Comparison of ENCODE assay signal across 18 mouse cellular contexts in genomic region chr4:117123546-117124217, GRCm38 (mm10). TPM values are rescaled to one million over a fixed set of nuclear protein-coding genes. Genes with fewer than 3 reads are reported as not detected.
A peak's percentile ranks its signal among the peaks of the same experiment; 100 is the strongest.
DNase-seq lines count a peak whose midpoint lies in the region; ATAC-seq and TF ChIP-seq lines count a peak whose summit lies in the region.
"Had no signal": no experiment of that assay in that cellular context is flagged by ENCODE, and none has a peak within 500 bp of the region (broad histone marks: within the 10 kb centered on the region; RNA-seq: fewer than 3 reads in every experiment).

No protein-coding gene starts in this region.

- TF ChIP-seq EP300 in CH12.LX (IDR thresholded peaks at IDR 0.05; ENCODE audit: low read length): no peak

- in situ Hi-C loops in CH12.LX (cut with MboI; ENCODE audit: low pct_ligation_motif_present, low pct_unique_long_range_greater_than_20kb, low sequenced_read_pairs): no loop called here

- TF ChIP-seq POLR2A in CH12.LX (IDR thresholded peaks at IDR 0.05; ENCODE audit: low read depth, low read length): peak; percentile 48; the same call in 1 of the 2 replicates

- H3K36me3 ChIP-seq in megakaryocyte, embryonic 14.5 days (replicated peaks; ENCODE audit: low read length): peaks cover 31% of the 10 kb centered on the region
- H3K36me3 ChIP-seq in CH12.LX (replicated peaks in 1 of 2; ENCODE audit: control insufficient read depth in 1 of 2, insufficient read depth in 1 of 2, low read length in 1 of 2): peaks cover 9 to 19% of the 10 kb centered on the region in 2 experiments
- H3K36me3 ChIP-seq in forebrain, embryonic 11.5 days (ENCODE audit: control insufficient read depth, insufficient read depth, low read length): peaks cover 3% of the 10 kb centered on the region; the same call in 1 of the 2 replicates
- peaks cover 7% of the 10 kb centered on the region for H3K36me3 ChIP-seq in limb, embryonic 10.5 days

- H3K9me3 ChIP-seq in megakaryocyte, embryonic 14.5 days: no peaks in the 10 kb centered on the region
- H3K9me3 ChIP-seq in CH12.LX (replicated peaks; ENCODE audit: low read length): no peaks in the 10 kb centered on the region
- H3K9me3 ChIP-seq in forebrain, embryonic 11.5 days (ENCODE audit: control insufficient read depth, low read length): no peaks in the 10 kb centered on the region
- no peaks in the 10 kb centered on the region for H3K9me3 ChIP-seq in limb, embryonic 10.5 days (replicated peaks)
- H3K9me3 ChIP-seq: G1E; heart, embryonic 10.5 days; midbrain, embryonic 15.5 days had no signal

- WGBS in forebrain, embryonic 11.5 days: 91% methylated on average over 7 of the region's 9 CpGs
- 82% methylated on average over 8 of the region's 9 CpGs for WGBS in limb, embryonic 10.5 days

- ATAC-seq in cerebellum, adult (ENCODE audit: insufficient number of reproducible peaks, low FRiP score, low TSS enrichment): no peak
- ATAC-seq in megakaryocyte, adult 5-6 weeks (ENCODE audit: poor library complexity, severe bottlenecking): no peak
- no peak for ATAC-seq in forebrain, embryonic 11.5 days (replicated peaks; ENCODE audit: low FRiP score)
- ATAC-seq: midbrain, embryonic 15.5 days had no signal

- TF ChIP-seq RAD21 in CH12.LX (IDR thresholded peaks at IDR 0.05; ENCODE audit: low read depth, low read length): no peak

- peak overlapping the region; percentile 91 for H3K4me3 ChIP-seq in megakaryocyte, embryonic 14.5 days (replicated peaks)
- peak overlapping the region; percentile 39 to 49 (median 43) for H3K4me3 ChIP-seq in CH12.LX (replicated peaks in 1 of 3; ENCODE audit: low read depth in 2 of 3, low read length in 2 of 3, poor library complexity in 1 of 3)
- H3K4me3 ChIP-seq in forebrain, embryonic 11.5 days (ENCODE audit: low read depth, low read length): no peak overlapping the region
- no peak overlapping the region for H3K4me3 ChIP-seq in limb, embryonic 10.5 days
- H3K4me3 ChIP-seq: heart, embryonic 10.5 days; midbrain, embryonic 15.5 days had no signal

- peaks cover 95% of the 10 kb centered on the region for H3K4me1 ChIP-seq in megakaryocyte, embryonic 14.5 days
- peaks cover 18 to 75% of the 10 kb centered on the region in 2 experiments for H3K4me1 ChIP-seq in CH12.LX (ENCODE audit: control insufficient read depth in 1 of 2, insufficient read depth in 2 of 2)
- H3K4me1 ChIP-seq in forebrain, embryonic 11.5 days (replicated peaks; ENCODE audit: control insufficient read depth, insufficient read depth, low read length): peaks cover 18% of the 10 kb centered on the region
- H3K4me1 ChIP-seq in limb, embryonic 10.5 days: peaks cover 43% of the 10 kb centered on the region

- peak overlapping the region; percentile 94 for H3K27ac ChIP-seq in CH12.LX (ENCODE audit: insufficient read depth, low read depth)
- H3K27ac ChIP-seq in forebrain, embryonic 11.5 days (ENCODE audit: low read depth, low read length): no peak overlapping the region
- no peak overlapping the region for H3K27ac ChIP-seq in limb, embryonic 10.5 days
- H3K27ac ChIP-seq: midbrain, embryonic 15.5 days had no signal

- peak overlapping the region; percentile 54 for H3K9ac ChIP-seq in CH12.LX (ENCODE audit: insufficient read depth, low read depth)
- H3K9ac ChIP-seq in forebrain, embryonic 11.5 days (ENCODE audit: low read length): no peak overlapping the region
- H3K9ac ChIP-seq: midbrain, embryonic 15.5 days had no signal

- no peaks in the 10 kb centered on the region for H3K27me3 ChIP-seq in megakaryocyte, embryonic 14.5 days (replicated peaks)
- no peaks in the 10 kb centered on the region for H3K27me3 ChIP-seq in CH12.LX (replicated peaks)
- no peaks in the 10 kb centered on the region for H3K27me3 ChIP-seq in forebrain, embryonic 11.5 days (ENCODE audit: control insufficient read depth, insufficient read depth, low read length)
- no peaks in the 10 kb centered on the region for H3K27me3 ChIP-seq in limb, embryonic 10.5 days (ENCODE audit: low read depth, poor library complexity, severe bottlenecking)
- H3K27me3 ChIP-seq: midbrain, embryonic 15.5 days had no signal

- dilution Hi-C loops in CH12.LX (cut with MboI; ENCODE audit: extremely low pct_ligation_motif_present, extremely low pct_unique_long_range_greater_than_20kb, low sequenced_read_pairs): no loop called here

- peak; percentile 33 for DNase-seq in cerebellum, adult 9-10 months
- DNase-seq in CH12.LX (ENCODE audit: extremely low read depth): peak; percentile 79
- peak; percentile 80 for DNase-seq in induced T-regulatory cell, adult 2 months (ENCODE audit: low read depth)
- DNase-seq in forebrain, embryonic 11.5 days (ENCODE audit: low spot score): no peak
- no peak for DNase-seq in limb, embryonic 10.5 days (ENCODE audit: low spot score)
- DNase-seq: cerebellum, adult 2 months; kidney, adult 9 months; kidney, postnatal 4 days had no signal

- H3K4me2 ChIP-seq in CH12.LX (ENCODE audit: insufficient read depth, low read depth, poor library complexity, severe bottlenecking): peak overlapping the region; percentile 64
- no peak overlapping the region for H3K4me2 ChIP-seq in forebrain, embryonic 11.5 days (ENCODE audit: low read depth, low read length, severe bottlenecking)
- H3K4me2 ChIP-seq: midbrain, embryonic 15.5 days had no signal

- H3K79me2 ChIP-seq in CH12.LX (replicated peaks; ENCODE audit: control insufficient read depth, extremely low read depth, insufficient read depth, poor library complexity, severe bottlenecking): peaks cover 8% of the 10 kb centered on the region; the same call in 1 of the 2 replicates

- no peak for TF ChIP-seq CTCF in CH12.LX (conservative IDR thresholded peaks at IDR 0.05 in 1 of 2, IDR thresholded peaks at IDR 0.05 in 1 of 2; ENCODE audit: low read depth in 2 of 2, low read length in 2 of 2)

TF ChIP-seq in CH12.LX, 34 proteins besides CTCF, POLR2A, EP300 and RAD21 (continues in another document):
- peak; percentile 42 for TF ChIP-seq ETS1 (conservative IDR thresholded peaks at IDR 0.05; ENCODE audit: low read depth, low read length)
- no peak for TF ChIP-seq MAX (IDR thresholded peaks at IDR 0.05; ENCODE audit: low read length)
- TF ChIP-seq ZNF384 (IDR thresholded peaks at IDR 0.05; ENCODE audit: low read depth, low read length): no peak
- TF ChIP-seq CHD1 (IDR thresholded peaks at IDR 0.05; ENCODE audit: low read depth, low read length): no peak; the same call in 1 of the 2 replicates
- TF ChIP-seq MXI1 (IDR thresholded peaks at IDR 0.05; ENCODE audit: low read depth, low read length): no peak; the same call in 1 of the 2 replicates
- TF ChIP-seq ZC3H11A (IDR thresholded peaks at IDR 0.05; ENCODE audit: low read depth, low read length): no peak
- TF ChIP-seq USF1 (IDR thresholded peaks at IDR 0.05; ENCODE audit: low read depth, low read length): no peak

RNA-seq across cellular contexts. Expression of gene Btbd19, which starts 1.8 kb away (rescaled TPM):
- polyA plus RNA-seq in megakaryocyte, embryonic 14.5 days (2012; ENCODE audit: insufficient read depth, low replicate concordance): 12.4 and 46.5 TPM in 2 replicates
- 5.3 and 5.9 TPM in 2 replicates for total RNA-seq in megakaryocyte, adult 5-6 weeks (2015)
- 10.4 and 11.1 TPM in 2 replicates for total RNA-seq in megakaryocyte, adult 5-6 weeks (2017)
- total RNA-seq in CH12.LX (2012; rRNA removed): 31.5 and 32.4 TPM in 2 replicates
- 49.7 and 51.1 TPM in 2 replicates for total RNA-seq in CH12.LX (2014; rRNA removed)
- polyA plus RNA-seq in CH12.LX (2012; ENCODE audit: insufficient read length, low read depth): 32.9 and 36.3 TPM in 2 replicates
- 4.1 and 6.5 TPM in 2 replicates for polyA plus RNA-seq in forebrain, embryonic 11.5 days (2014; fragmentation: Nextera tagmentation; extraction: Ambion mirVana)
- polyA plus RNA-seq in limb, embryonic 10.5 days (2016; fragmentation: Nextera tagmentation; extraction: Ambion mirVana): 5.5 and 5.9 TPM in 2 replicates

RNA-seq across cellular contexts. Expression of gene Tctex1d4, which starts 2.9 kb away (rescaled TPM):
- 12.1 TPM in 1 of 2 replicates, not detected in the other for polyA plus RNA-seq in megakaryocyte, embryonic 14.5 days (2012; ENCODE audit: insufficient read depth, low replicate concordance)
- 2.1 TPM in 1 of 2 replicates, not detected in the other for total RNA-seq in megakaryocyte, adult 5-6 weeks (2015)
- total RNA-seq in megakaryocyte, adult 5-6 weeks (2017): 0.53 and 2.8 TPM in 2 replicates
- 0.55 and 0.98 TPM in 2 replicates for total RNA-seq in CH12.LX (2012; rRNA removed)
- not detected in 2 replicates for total RNA-seq in CH12.LX (2014; rRNA removed)
- not detected in 2 replicates for polyA plus RNA-seq in CH12.LX (2012; ENCODE audit: insufficient read length, low read depth)
- not detected in 2 replicates for polyA plus RNA-seq in forebrain, embryonic 11.5 days (2014; fragmentation: Nextera tagmentation; extraction: Ambion mirVana)
- not detected in 2 replicates for polyA plus RNA-seq in limb, embryonic 10.5 days (2016; fragmentation: Nextera tagmentation; extraction: Ambion mirVana)
- total RNA-seq: adrenal gland, adult 18-20 months; gastrocnemius, adult 8-10 months; heart, postnatal 36 days had no signal
- polyA plus RNA-seq: heart, embryonic 10.5 days; midbrain, embryonic 15.5 days; neural tube, embryonic 11.5 days had no signal

RNA-seq across cellular contexts. Expression of gene Plk3, which starts 10.1 kb away (rescaled TPM):
- 13.2 and 16.0 TPM in 2 replicates for polyA plus RNA-seq in megakaryocyte, embryonic 14.5 days (2012; ENCODE audit: insufficient read depth, low replicate concordance)
- 4.9 and 6.2 TPM in 2 replicates for total RNA-seq in megakaryocyte, adult 5-6 weeks (2015)
- 3.0 and 4.2 TPM in 2 replicates for total RNA-seq in megakaryocyte, adult 5-6 weeks (2017)
- 12.0 and 13.8 TPM in 2 replicates for total RNA-seq in CH12.LX (2012; rRNA removed)
- 8.6 and 8.8 TPM in 2 replicates for total RNA-seq in CH12.LX (2014; rRNA removed)
- 14.7 and 18.5 TPM in 2 replicates for polyA plus RNA-seq in CH12.LX (2012; ENCODE audit: insufficient read length, low read depth)
- polyA plus RNA-seq in forebrain, embryonic 11.5 days (2014; fragmentation: Nextera tagmentation; extraction: Ambion mirVana): 16.0 and 17.4 TPM in 2 replicates
- 2.5 and 3.5 TPM in 2 replicates for polyA plus RNA-seq in limb, embryonic 10.5 days (2016; fragmentation: Nextera tagmentation; extraction: Ambion mirVana)

RNA-seq across cellular contexts. Expression of gene Ptch2, which starts 27.8 kb away (rescaled TPM):
- polyA plus RNA-seq in megakaryocyte, embryonic 14.5 days (2012; ENCODE audit: insufficient read depth, low replicate concordance): 11.8 TPM in 1 of 2 replicates, not detected in the other
- total RNA-seq in megakaryocyte, adult 5-6 weeks (2015): 0.13 and 0.34 TPM in 2 replicates
- 0.08 and 0.11 TPM in 2 replicates for total RNA-seq in megakaryocyte, adult 5-6 weeks (2017)
- total RNA-seq in CH12.LX (2012; rRNA removed) (0.04 and 0.21 TPM in 2 replicates), CH12.LX (2014; rRNA removed) (not detected in 2 replicates)
- polyA plus RNA-seq in CH12.LX (2012; ENCODE audit: insufficient read length, low read depth): 0.46 and 0.79 TPM in 2 replicates
- 5.8 and 6.4 TPM in 2 replicates for polyA plus RNA-seq in forebrain, embryonic 11.5 days (2014; fragmentation: Nextera tagmentation; extraction: Ambion mirVana)
- 8.4 and 9.0 TPM in 2 replicates for polyA plus RNA-seq in limb, embryonic 10.5 days (2016; fragmentation: Nextera tagmentation; extraction: Ambion mirVana)
- polyA plus RNA-seq: G1E had no signal

RNA-seq across cellular contexts. Expression of gene Rps8, which starts 32.4 kb away (rescaled TPM):
- 358 and 2,282 TPM in 2 replicates for polyA plus RNA-seq in megakaryocyte, embryonic 14.5 days (2012; ENCODE audit: insufficient read depth, low replicate concordance)
- 2,618 and 2,625 TPM in 2 replicates for total RNA-seq in megakaryocyte, adult 5-6 weeks (2015)
- total RNA-seq in megakaryocyte, adult 5-6 weeks (2017): 984 and 1,065 TPM in 2 replicates
- total RNA-seq in CH12.LX (2012; rRNA removed) (5,379 and 5,435 TPM in 2 replicates), CH12.LX (2014; rRNA removed) (2,191 and 2,455 TPM in 2 replicates)
- polyA plus RNA-seq in CH12.LX (2012; ENCODE audit: insufficient read length, low read depth): 1,480 and 1,967 TPM in 2 replicates
- 797 and 841 TPM in 2 replicates for polyA plus RNA-seq in forebrain, embryonic 11.5 days (2014; fragmentation: Nextera tagmentation; extraction: Ambion mirVana)
- 842 and 1,039 TPM in 2 replicates for polyA plus RNA-seq in limb, embryonic 10.5 days (2016; fragmentation: Nextera tagmentation; extraction: Ambion mirVana)

Comparison
In these comparisons a context has a peak if more than half of its experiments do, and no peak if none do; other contexts are left out.
1. DNase-seq: peak in cerebellum, adult 9-10 months (single experiment), CH12.LX (single experiment) and induced T-regulatory cell, adult 2 months (single experiment); none in forebrain, embryonic 11.5 days (single experiment) and limb, embryonic 10.5 days (single experiment).
2. H3K4me3 ChIP-seq: peak in megakaryocyte, embryonic 14.5 days (single experiment) and CH12.LX (3 of 3); none in forebrain, embryonic 11.5 days (single experiment) and limb, embryonic 10.5 days (single experiment).